Mouse (Mus musculus) cortical plate, adult 2 months (tissue): ENCODE results near the gene Man1b1. TPM values are rescaled to one million over a fixed set of nuclear protein-coding genes. Genes with fewer than 3 reads are reported as not detected.

Experiments used
- H3K27ac ChIP-seq: fragments of 200-500 bp; 2 replicates; pipeline ENCODE4 v1.5.1; 2012; ENCODE audit warnings: low read length, control low read depth, inconsistent platforms; ENCODE audit not compliant: insufficient read depth
- H3K4me1 ChIP-seq: fragments of 200-500 bp; 2 replicates; pipeline ENCODE4 v1.6.1; 2011; ENCODE audit warnings: low read length; ENCODE audit not compliant: control insufficient read depth, insufficient read depth
- H3K4me3 ChIP-seq: fragments of 200-500 bp; 2 replicates; pipeline ENCODE4 v1.5.1; 2011; ENCODE audit warnings: mild to moderate bottlenecking, low read length, control low read depth; ENCODE audit not compliant: insufficient read depth
- CTCF ChIP-seq: fragments of 200-500 bp; IDR thresholded peaks from 2 replicates; pipeline ENCODE4 v1.5.1; 2011; ENCODE audit warnings: mild to moderate bottlenecking, control low read depth, low read length; ENCODE audit not compliant: insufficient read depth; ENCODE audit errors: extremely low read depth
- POLR2A ChIP-seq: fragments of 200-500 bp; IDR thresholded peaks from 2 replicates; pipeline ENCODE4 v1.6.1; 2011; ENCODE audit warnings: mild to moderate bottlenecking, low read length, control low read depth; ENCODE audit not compliant: insufficient read depth; ENCODE audit errors: extremely low read depth
- polyA plus RNA-seq: library from polyadenylated mRNA; depleted of rRNA; stranded (reverse); fragments of >200 nt; gene quantifications from 2 replicates; pipeline ENCODE4 v1.2.3, GENCODE M21; 2012

The Man1b1 gene
- polyA plus RNA-seq, 1 experiment = 28.4 TPM

- peaks cover 3% of the 10 kb centered on the region; the same call in 1 of the 2 replicates for H3K4me1 ChIP-seq
- H3K4me3 ChIP-seq = no peak overlapping the region
- TF ChIP-seq POLR2A = no peak
- TF ChIP-seq CTCF = no peak
- 0 out of 2 replicates have a peak overlapping the region, but pooled peaks have one; percentile 24 for H3K27ac ChIP-seq
These were observed 41.4 kb upstream of the Man1b1 start for GRCm38 (mm10) chr2:25290816-25291130.

- Histone ChIP-seq H3K27ac (0 out of 2 replicates have a peak overlapping the region, but pooled peaks have one; percentile 22), H3K4me1 (peaks cover 3% of the 10 kb centered on the region; the same call in 1 of the 2 replicates), H3K4me3 (no peak overlapping the region)
- TF ChIP-seq POLR2A = no peak
- TF ChIP-seq CTCF = no peak
These were observed 40.7 kb upstream of the Man1b1 start for GRCm38 (mm10) chr2:25291184-25292053.

- H3K27ac ChIP-seq = no peak overlapping the region
- no peak for TF ChIP-seq POLR2A
- no peak for TF ChIP-seq CTCF
- H3K4me3 ChIP-seq = no peak overlapping the region
- peaks cover 3% of the 10 kb centered on the region; the same call in 1 of the 2 replicates for H3K4me1 ChIP-seq
These were observed 40.0 kb upstream of the Man1b1 start for GRCm38 (mm10) chr2:25292054-25292544.

DNA sequence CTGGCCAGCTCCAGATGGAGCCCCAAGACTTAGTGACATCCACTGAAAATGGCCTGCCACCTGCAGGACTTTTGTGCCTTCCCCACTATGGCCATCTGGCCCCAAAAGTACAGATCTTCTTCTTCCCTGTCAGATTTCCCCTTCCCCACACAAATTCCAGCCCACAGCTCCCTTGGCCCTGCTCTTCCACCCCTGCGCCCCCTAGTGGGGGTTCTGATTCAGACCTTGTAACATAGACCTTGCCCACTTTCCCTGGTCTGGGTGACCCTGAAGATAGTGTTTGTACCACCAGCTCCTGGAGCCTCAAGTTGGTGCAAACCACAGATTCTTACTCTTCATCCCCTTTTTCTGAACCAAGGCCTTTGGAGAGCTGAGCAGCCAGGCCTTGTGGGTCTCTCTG is 39.3 kb upstream of the Man1b1 start:
- no peak overlapping the region for H3K4me3 ChIP-seq
- no peak for TF ChIP-seq POLR2A
- peak; percentile 62 for TF ChIP-seq CTCF
- H3K4me1 ChIP-seq = peaks cover 3% of the 10 kb centered on the region; the same call in 1 of the 2 replicates
- H3K27ac ChIP-seq = no peak overlapping the region

DNA sequence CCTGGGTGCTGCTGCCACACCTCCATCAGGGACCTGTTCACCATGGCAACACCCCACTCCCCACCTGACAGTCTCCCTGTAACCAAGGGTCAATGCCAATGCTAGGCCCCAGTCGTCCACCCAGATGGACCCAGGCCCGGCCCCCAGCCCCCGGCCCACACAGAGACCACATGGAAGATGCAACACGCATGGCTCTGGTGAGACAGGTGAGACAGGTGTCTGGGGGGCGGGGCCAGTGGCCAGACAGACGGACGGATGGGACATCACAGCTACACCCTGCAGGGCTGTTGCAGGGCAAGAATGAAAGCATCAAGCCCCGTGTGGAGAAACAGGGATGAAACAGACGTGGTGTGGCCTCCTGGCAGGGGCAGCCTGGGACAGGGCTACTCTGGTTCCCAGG is 38.4 kb upstream of the Man1b1 start:
- Histone ChIP-seq H3K27ac (no peak overlapping the region), H3K4me1 (peaks cover 2% of the 10 kb centered on the region; the same call in 1 of the 2 replicates), H3K4me3 (no peak overlapping the region)
- TF ChIP-seq POLR2A (no peak), CTCF (no peak)

- no peak overlapping the region for H3K27ac ChIP-seq
- H3K4me1 ChIP-seq = no peaks in the 10 kb centered on the region
- no peak overlapping the region for H3K4me3 ChIP-seq
These were observed 35.0 kb upstream of the Man1b1 start for GRCm38 (mm10) chr2:25297093-25297492.

DNA sequence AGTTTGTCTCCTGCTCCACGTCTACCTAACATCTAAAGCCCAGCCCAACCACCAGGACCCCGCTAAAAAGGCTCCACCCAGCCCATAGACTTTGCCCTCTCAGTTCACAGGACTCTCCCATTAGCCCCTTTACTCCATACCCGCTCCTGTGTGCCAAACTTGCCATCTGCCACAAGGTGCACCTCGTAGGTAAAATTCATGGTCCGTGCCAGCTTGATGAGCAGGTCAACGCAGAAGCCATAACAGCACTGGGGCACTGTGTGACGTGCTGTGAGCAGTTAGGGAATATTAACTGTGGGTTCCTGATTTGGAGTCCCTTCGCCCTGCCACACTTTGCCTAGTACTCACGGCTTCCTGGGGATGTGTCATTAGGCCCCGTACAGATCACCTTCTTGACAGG is 34.1 kb upstream of the Man1b1 start:
- no peak overlapping the region for H3K27ac ChIP-seq
- TF ChIP-seq POLR2A (no peak), CTCF (no peak)

More at GRCm38 (mm10) chr2:25297093-25297492, 35.0 kb upstream of the Man1b1 start:
- no peak for TF ChIP-seq POLR2A
- TF ChIP-seq CTCF = no peak

GRCm38 (mm10) chr2:25303452-25303851 is 28.7 kb upstream of the Man1b1 start:
- TF ChIP-seq CTCF = no peak
- no peak for TF ChIP-seq POLR2A
- Histone ChIP-seq H3K27ac (no peak overlapping the region), H3K4me1 (peaks cover 6% of the 10 kb centered on the region; the same call in 1 of the 2 replicates), H3K4me3 (no peak overlapping the region)

More for the DNA sequence above, 34.1 kb upstream of the Man1b1 start:
- Histone ChIP-seq H3K4me3 (no peak overlapping the region), H3K4me1 (no peaks in the 10 kb centered on the region)

- Histone ChIP-seq H3K4me1 (peaks cover 6% of the 10 kb centered on the region; the same call in 1 of the 2 replicates), H3K4me3 (no peak overlapping the region), H3K27ac (no peak overlapping the region)
- TF ChIP-seq POLR2A (no peak), CTCF (no peak)
These were observed 28.0 kb upstream of the Man1b1 start for GRCm38 (mm10) chr2:25303931-25304656.
